Mouse (Mus musculus) kidney, adult 8-10 months (tissue): ENCODE results near the gene Vmn2r82.
"Not testable (repeated sequence)": the region's sequence is repeated elsewhere in the genome, so short reads cannot be mapped to it uniquely, and the experiment has no call there.

Experiments used
- DNase-seq, 2 experiments: peaks; one replicate each; pipeline ENCODE4 v3.0.0; 2022

Gene Vmn2r82

GRCm38 (mm10) chr10:79356220-79356619, at the start of gene Vmn2r82:
Vmn2r82 (plus strand) TSS chr10:79356520.
- DNase-seq: not testable (repeated sequence)

- DNase-seq: not testable (repeated sequence)
Measured at GRCm38 (mm10) chr10:79322033-79322736, 34.1 kb upstream of the Vmn2r82 start.

GRCm38 (mm10) chr10:79322737-79323086, 33.6 kb upstream of the Vmn2r82 start:
- no peak for DNase-seq

- DNase-seq: not testable (repeated sequence)
Measured at GRCm38 (mm10) chr10:79399946-79400700, 43.8 kb downstream of the Vmn2r82 start.

- DNase-seq: no peak
Measured at GRCm38 (mm10) chr10:79417142-79417771, 60.9 kb downstream of the Vmn2r82 start.

- DNase-seq: not testable (repeated sequence)
Measured at GRCm38 (mm10) chr10:79417772-79418170, 61.5 kb downstream of the Vmn2r82 start.

- DNase-seq: not testable (repeated sequence)
Measured at GRCm38 (mm10) chr10:79435141-79435820, 79.0 kb downstream of the Vmn2r82 start.
